Mouse (Mus musculus) stomach, postnatal 0 days (tissue): ENCODE data around the gene Pgm2. TPM values are rescaled to one million over a fixed set of nuclear protein-coding genes. Genes with fewer than 3 reads are reported as not detected.

Source experiments
- ATAC-seq: fragments of 200-750 bp; cut with Nextera tagmentation; 2 replicates; pipeline ENCODE4 v1.8.0; 2017; ENCODE audit not compliant: low FRiP score, low TSS enrichment
- DNase-seq: peaks from one replicate; pipeline ENCODE4 v3.0.0-alpha.2; 2016; ENCODE audit warnings: low spot score
- H3K27ac ChIP-seq: fragments of 300-500 bp; sonication (generic); replicated peaks from 2 replicates; pipeline ENCODE4 v1.5.1; 2014; ENCODE audit warnings: mild to moderate bottlenecking, control low read depth
- H3K27me3 ChIP-seq: fragments of 300-500 bp; sonication (generic); 2 replicates; pipeline ENCODE4 v1.6.1; 2014; ENCODE audit warnings: low read length; ENCODE audit not compliant: control insufficient read depth, insufficient read depth
- H3K36me3 ChIP-seq: fragments of 300-500 bp; sonication (generic); 2 replicates; pipeline ENCODE4 v1.6.1; 2014; ENCODE audit warnings: low read length, mixed read lengths; ENCODE audit not compliant: control insufficient read depth, insufficient read depth
- H3K4me1 ChIP-seq: fragments of 300-500 bp; sonication (generic); replicated peaks from 2 replicates; pipeline ENCODE4 v1.6.1; 2014; ENCODE audit warnings: antibody characterized with exemption; ENCODE audit not compliant: control insufficient read depth, insufficient read depth
- H3K4me2 ChIP-seq: fragments of 300-500 bp; sonication (generic); replicated peaks from 2 replicates; pipeline ENCODE4 v1.6.1; 2014; ENCODE audit warnings: low read depth, mild to moderate bottlenecking, control low read depth, moderate library complexity
- H3K4me3 ChIP-seq: fragments of 300-500 bp; sonication (generic); 2 replicates; pipeline ENCODE4 v1.5.1; 2014; ENCODE audit warnings: low read depth, low read length, control low read depth
- H3K9ac ChIP-seq: fragments of 300-500 bp; sonication (generic); 2 replicates; pipeline ENCODE4 v1.6.1; 2014; ENCODE audit warnings: mild to moderate bottlenecking, low read length, control low read depth, mixed read lengths
- H3K9me3 ChIP-seq: fragments of 300-500 bp; sonication (generic); 2 replicates; pipeline ENCODE4 v1.6.1; 2016; ENCODE audit warnings: low read length; ENCODE audit not compliant: control insufficient read depth
- CTCF ChIP-seq: IDR thresholded peaks from 2 replicates; pipeline ENCODE4 v1.5.1; 2016; ENCODE audit warnings: antibody characterized with exemption, low read depth, mild to moderate bottlenecking, moderate library complexity
- EP300 ChIP-seq: optimal IDR thresholded peaks from 2 replicates; pipeline ENCODE3; 2016; ENCODE audit warnings: antibody characterized with exemption
- WGBS: fragments of 180-500 bp; shearing (Covaris S2); extraction: QIAGEN DNeasy Blood & Tissue Kit; methylation state at CpG from one replicate; pipeline ENCODE4 v1.1.7; 2014; 5-methylcytosine and 5-hydroxymethylcytosine counted together
- polyA plus RNA-seq: library from polyadenylated mRNA; unstranded; fragments of >200 nt; fragmentation: Nextera tagmentation; extraction: Ambion mirVana; gene quantifications from 2 replicates; pipeline ENCODE4 v1.2.1, GENCODE M21; 2015

Pgm2 gene
- polyA plus RNA-seq, 1 experiment from 2014 or later = 34.3 TPM

- Histone ChIP-seq H3K36me3 (peaks cover 50% of the 10 kb centered on the region), H3K4me2 (no peak overlapping the region), H3K4me3 (no peak overlapping the region), H3K9ac (no peak overlapping the region), H3K4me1 (no peaks in the 10 kb centered on the region), H3K27ac (no peak overlapping the region), H3K27me3 (no peaks in the 10 kb centered on the region), H3K9me3 (0 out of 2 replicates have a peak, but pooled peaks cover 3% of the 10 kb centered on the region)
- ATAC-seq = peak; percentile 95
- TF ChIP-seq CTCF = no peak
- no peak for TF ChIP-seq EP300
- peak; percentile 19 for DNase-seq
- 72% methylated on average over 3 of the region's 3 CpGs for WGBS
These were observed 19.6 kb downstream of the Pgm2 start for GRCm38 (mm10) chr5:64112360-64112759.

GRCm38 (mm10) chr5:64114210-64114609, 21.5 kb downstream of the Pgm2 start:
- no peak for TF ChIP-seq CTCF
- 0 out of 2 replicates have a peak, but pooled peaks cover 3% of the 10 kb centered on the region for H3K9me3 ChIP-seq
- 90% methylated on average over 6 of the region's 6 CpGs for WGBS
- peaks cover 46% of the 10 kb centered on the region for H3K36me3 ChIP-seq
- H3K27me3 ChIP-seq = no peaks in the 10 kb centered on the region
- no peak overlapping the region for H3K4me3 ChIP-seq
- no peak overlapping the region for H3K4me2 ChIP-seq
- no peak for DNase-seq
- no peak overlapping the region for H3K9ac ChIP-seq
- 0 out of 2 replicates have a peak, but pooled peaks have one; percentile 39 for ATAC-seq
- no peaks in the 10 kb centered on the region for H3K4me1 ChIP-seq
- H3K27ac ChIP-seq = no peak overlapping the region

GRCm38 (mm10) chr5:64117191-64117590, 24.4 kb downstream of the Pgm2 start:
- no peak for ATAC-seq
- TF ChIP-seq EP300 = no peak
- no peak for TF ChIP-seq CTCF
- H3K4me3 ChIP-seq = no peak overlapping the region
- no peaks in the 10 kb centered on the region for H3K4me1 ChIP-seq
- H3K9ac ChIP-seq = no peak overlapping the region
- no peak for DNase-seq
- 84% methylated on average over 1 of the region's 1 CpGs for WGBS
- peaks cover 31% of the 10 kb centered on the region for H3K36me3 ChIP-seq
- H3K27me3 ChIP-seq = no peaks in the 10 kb centered on the region
- H3K4me2 ChIP-seq = no peak overlapping the region
- H3K9me3 ChIP-seq = 0 out of 2 replicates have a peak, but pooled peaks cover 3% of the 10 kb centered on the region
- no peak overlapping the region for H3K27ac ChIP-seq

- Histone ChIP-seq H3K27me3 (no peaks in the 10 kb centered on the region), H3K9me3 (no peaks in the 10 kb centered on the region), H3K4me3 (no peak overlapping the region), H3K36me3 (peaks cover 9% of the 10 kb centered on the region; the same call in 1 of the 2 replicates), H3K27ac (no peak overlapping the region), H3K9ac (no peak overlapping the region), H3K4me2 (no peak overlapping the region), H3K4me1 (no peaks in the 10 kb centered on the region)
- WGBS = 76% methylated on average over 5 of the region's 5 CpGs
- TF ChIP-seq EP300 (no peak), CTCF (no peak)
- ATAC-seq (no peak), DNase-seq (no peak)
These were observed 33.0 kb downstream of the Pgm2 start for GRCm38 (mm10) chr5:64125783-64126182.

- Histone ChIP-seq H3K4me3 (no peak overlapping the region), H3K4me1 (no peaks in the 10 kb centered on the region), H3K4me2 (no peak overlapping the region), H3K27ac (no peak overlapping the region), H3K36me3 (peaks cover 5% of the 10 kb centered on the region; the same call in 1 of the 2 replicates), H3K27me3 (no peaks in the 10 kb centered on the region), H3K9me3 (no peaks in the 10 kb centered on the region), H3K9ac (no peak overlapping the region)
- DNase-seq (no peak), ATAC-seq (no peak)
- no peak for TF ChIP-seq CTCF
- 76% methylated on average over 5 of the region's 5 CpGs for WGBS
These were observed 38.8 kb downstream of the Pgm2 start for GRCm38 (mm10) chr5:64131550-64131949.

- DNase-seq = no peak
These were observed 41.2 kb downstream of the Pgm2 start for GRCm38 (mm10) chr5:64133901-64134300.

More at GRCm38 (mm10) chr5:64133901-64134300, 41.2 kb downstream of the Pgm2 start:
- Histone ChIP-seq H3K9ac (no peak overlapping the region), H3K9me3 (no peaks in the 10 kb centered on the region), H3K4me1 (no peaks in the 10 kb centered on the region), H3K4me2 (no peak overlapping the region), H3K4me3 (no peak overlapping the region), H3K27ac (no peak overlapping the region), H3K36me3 (peaks cover 2% of the 10 kb centered on the region; the same call in 1 of the 2 replicates), H3K27me3 (no peaks in the 10 kb centered on the region)
- WGBS = 81% methylated on average over 4 of the region's 4 CpGs
- ATAC-seq = no peak
- no peak for TF ChIP-seq CTCF
- no peak for TF ChIP-seq EP300
